Mouse (Mus musculus) cerebellum, adult 9-11 months (tissue): ENCODE measurements around the gene Eapp.
"Not testable (repeated sequence)": the region's sequence is repeated elsewhere in the genome, so short reads cannot be mapped to it uniquely, and the experiment has no call there.

Experiments used
- DNase-seq: peaks from one replicate; pipeline ENCODE4 v3.0.0; 2022

Gene Eapp

DNA sequence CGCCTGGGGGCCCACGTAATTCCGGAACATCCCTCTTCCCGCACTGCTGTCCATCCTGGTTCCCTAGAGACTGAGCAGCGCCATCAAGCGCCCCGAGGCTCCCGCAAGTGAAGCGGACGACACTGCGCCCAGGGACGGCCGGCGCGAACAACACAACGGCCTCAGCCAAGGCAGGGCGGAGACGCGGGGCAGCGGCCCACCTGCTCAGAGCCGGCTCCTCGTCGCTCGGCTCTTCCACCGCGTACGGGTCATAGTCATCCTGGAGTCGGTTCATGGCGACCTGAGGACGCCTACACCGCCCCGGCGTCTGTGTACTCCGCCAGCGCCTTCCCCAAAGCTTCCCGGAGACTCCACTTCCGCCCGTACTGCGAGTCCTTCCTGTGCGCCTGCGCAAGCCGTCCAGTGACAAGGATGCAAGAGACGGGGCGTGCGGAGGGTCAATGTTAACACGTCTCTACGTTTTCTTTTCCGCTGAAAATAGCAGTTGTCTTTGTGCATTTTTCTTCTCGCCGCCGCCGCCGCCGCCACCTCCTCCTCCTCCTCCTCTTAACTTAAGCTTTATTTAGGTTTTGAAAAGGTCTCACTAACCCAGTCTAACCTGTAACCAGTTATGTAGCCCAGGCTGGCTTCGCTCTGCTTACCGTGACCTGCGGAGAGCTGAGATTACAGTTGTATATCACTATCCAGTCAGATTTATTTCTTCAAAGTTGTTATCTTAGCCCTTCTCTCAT, at the start of gene Eapp:
Gene Eapp (minus strand): TSS at position 387 of the 731 bp plus-strand sequence.
- peak; percentile 97 for DNase-seq

- DNase-seq: peak; percentile 58
Measured at GRCm38 (mm10) chr12:54738661-54739243, 43.1 kb upstream of the Eapp start.

DNA sequence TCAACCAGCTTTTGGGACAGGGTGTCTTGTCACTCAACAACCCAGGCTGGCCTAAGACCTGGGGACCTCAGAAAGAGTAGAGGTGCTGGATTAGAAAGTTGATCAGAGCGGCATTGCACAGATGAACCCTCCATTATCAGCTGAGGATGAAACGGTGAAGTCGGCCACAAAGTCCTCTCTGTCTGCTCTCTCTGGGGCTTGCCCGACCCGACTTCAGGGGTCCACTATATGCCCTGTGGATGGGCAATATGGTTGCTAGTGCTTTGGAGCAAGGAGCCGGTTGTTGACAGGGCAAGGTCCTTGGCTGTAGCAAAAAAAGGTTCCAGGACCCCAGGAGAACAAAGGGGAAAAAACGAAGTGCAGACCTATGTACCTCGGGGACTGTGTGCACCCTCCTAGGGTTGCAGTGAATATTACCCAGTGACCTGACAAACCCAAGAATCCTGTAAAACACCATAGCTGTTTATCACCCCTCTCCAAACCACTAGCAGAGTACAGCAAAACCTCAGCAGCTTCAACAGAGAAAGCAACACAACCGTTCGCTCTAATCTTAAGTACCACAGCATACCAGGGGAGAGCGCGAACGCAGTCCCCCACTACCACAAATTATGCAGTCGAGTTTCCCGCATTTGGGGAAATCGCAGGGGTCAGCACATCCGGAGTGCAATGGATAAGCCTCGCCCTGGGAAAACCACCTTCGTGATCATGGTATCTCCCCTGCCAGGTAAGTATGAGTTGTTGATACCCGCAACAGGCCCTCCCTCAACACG, 42.4 kb upstream of the Eapp start:
- not testable (repeated sequence) for DNase-seq

- peak; percentile 50 for DNase-seq
Measured at GRCm38 (mm10) chr12:54734307-54735131, 38.8 kb upstream of the Eapp start.

GRCm38 (mm10) chr12:54729140-54730059, 33.7 kb upstream of the Eapp start:
- DNase-seq: not testable (repeated sequence)

GRCm38 (mm10) chr12:54718871-54719786, 23.4 kb upstream of the Eapp start:
- DNase-seq: not testable (repeated sequence)

DNA sequence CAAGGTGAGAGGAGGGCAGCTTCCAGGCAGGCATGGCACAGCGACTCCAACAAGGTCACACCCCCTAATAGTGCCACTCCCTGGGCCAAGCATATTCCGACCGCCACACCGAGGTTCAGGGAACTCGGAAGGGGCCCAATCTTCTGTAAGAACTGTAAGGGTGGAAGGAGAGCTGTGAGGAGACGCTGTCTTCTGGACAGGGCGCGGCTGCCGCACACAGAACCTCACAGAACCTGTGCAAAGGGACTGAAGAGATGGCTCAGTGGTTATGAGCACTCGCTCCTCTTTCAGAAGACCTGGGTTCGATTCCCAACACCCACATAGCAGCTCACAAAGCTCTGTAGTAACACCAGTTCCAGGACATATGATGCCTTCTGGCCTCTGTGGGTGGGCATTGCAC, 21.8 kb upstream of the Eapp start:
- DNase-seq: peak; percentile 23

DNA sequence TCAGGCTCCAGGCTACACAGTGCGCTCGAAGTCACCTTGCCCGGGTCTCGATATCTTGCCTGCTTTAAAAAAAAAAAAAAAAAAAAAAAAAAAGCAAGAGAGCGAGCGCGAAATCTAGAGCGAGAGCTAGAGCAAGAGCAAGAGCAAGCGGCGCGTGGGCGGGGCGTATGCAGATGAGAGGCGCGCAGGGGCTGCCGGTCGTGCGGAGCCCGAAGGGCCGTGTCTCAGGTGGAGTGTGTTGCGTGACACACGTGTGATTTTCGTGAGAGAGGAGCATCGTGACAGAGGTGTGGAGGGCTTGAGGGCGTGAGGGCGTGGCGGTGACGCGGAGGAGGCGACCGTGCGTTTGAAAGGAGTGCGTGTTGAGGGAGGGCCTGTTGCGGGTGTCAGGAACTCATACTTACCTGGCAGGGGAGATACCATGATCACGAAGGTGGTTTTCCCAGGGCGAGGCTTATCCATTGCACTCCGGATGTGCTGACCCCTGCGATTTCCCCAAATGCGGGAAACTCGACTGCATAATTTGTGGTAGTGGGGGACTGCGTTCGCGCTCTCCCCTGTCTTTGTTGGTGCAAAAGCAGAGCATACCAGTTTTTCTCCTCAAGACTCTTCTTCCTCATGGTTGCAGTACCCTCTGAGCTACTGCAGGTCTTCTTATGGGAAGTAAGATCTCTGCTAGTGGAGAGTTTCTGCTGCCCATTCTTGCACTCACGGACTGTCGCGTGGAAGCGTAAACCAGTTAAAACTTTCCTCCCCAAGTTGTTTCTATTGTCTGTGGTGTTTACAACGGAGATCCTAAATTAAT, 18.3 kb upstream of the Eapp start:
- DNase-seq: peak; percentile 77

DNA sequence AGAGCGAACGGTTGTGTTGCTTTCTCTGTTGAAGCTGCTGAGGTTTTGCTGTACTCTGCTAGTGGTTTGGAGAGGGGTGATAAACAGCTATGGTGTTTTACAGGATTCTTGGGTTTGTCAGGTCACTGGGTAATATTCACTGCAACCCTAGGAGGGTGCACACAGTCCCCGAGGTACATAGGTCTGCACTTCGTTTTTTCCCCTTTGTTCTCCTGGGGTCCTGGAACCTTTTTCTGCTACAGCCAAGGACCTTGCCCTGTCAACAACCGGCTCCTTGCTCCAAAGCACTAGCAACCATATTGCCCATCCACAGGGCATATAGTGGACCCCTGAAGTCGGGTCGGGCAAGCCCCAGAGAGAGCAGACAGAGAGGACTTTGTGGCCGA, 14.8 kb upstream of the Eapp start:
- DNase-seq: peak; percentile 69

GRCm38 (mm10) chr12:54709691-54710493, 14.2 kb upstream of the Eapp start:
- DNase-seq: peak; percentile 13

DNA sequence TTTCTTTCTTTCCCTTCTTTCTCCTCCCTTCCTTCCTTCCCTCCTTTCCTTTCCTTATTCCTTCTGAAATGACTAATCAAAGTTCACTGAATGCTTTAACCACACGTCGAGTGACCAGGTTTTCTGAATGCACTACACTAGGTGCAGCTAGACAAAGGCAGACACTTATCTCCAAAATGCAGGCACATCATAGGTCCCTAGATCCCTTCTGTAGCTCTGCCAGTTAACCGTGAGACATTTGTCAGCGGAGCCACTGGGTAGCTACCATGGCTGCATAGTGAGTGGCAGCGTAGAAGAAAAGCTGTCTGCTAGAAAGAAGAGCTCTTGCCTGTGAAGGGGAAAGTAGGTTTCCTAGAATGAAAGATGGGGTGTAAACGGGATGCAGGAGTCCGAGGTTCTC, 3.7 kb upstream of the Eapp start:
- DNase-seq: no peak

GRCm38 (mm10) chr12:54697791-54698250, 2.1 kb upstream of the Eapp start:
- DNase-seq: peak; percentile 49

- DNase-seq: peak; percentile 61
Measured at GRCm38 (mm10) chr12:54697003-54697597, 1.4 kb upstream of the Eapp start.

- DNase-seq: peak; percentile 95
Measured at GRCm38 (mm10) chr12:54696242-54697002, 725 bp upstream of the Eapp start.

GRCm38 (mm10) chr12:54694847-54695510, 718 bp downstream of the Eapp start:
- DNase-seq: peak; percentile 30

DNA sequence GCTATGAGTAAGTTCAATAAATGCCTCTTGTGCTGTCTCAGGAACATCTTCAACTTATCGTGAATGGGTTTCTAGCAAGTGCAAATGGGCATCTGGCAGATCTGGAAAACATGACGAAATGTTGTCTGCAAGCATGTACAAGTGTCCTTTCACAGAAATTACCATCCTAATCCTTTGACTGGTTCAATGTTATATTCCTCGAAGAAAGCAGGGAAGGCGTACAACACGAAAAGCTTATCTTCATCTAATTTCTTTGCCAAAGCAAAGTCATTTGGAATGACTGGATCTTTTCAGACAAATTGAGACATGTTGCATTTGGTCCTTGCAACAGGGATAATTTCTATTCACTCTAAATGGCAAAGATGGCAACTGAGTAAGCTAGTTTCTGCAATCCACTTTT, 6.6 kb downstream of the Eapp start:
- DNase-seq: no peak

DNA sequence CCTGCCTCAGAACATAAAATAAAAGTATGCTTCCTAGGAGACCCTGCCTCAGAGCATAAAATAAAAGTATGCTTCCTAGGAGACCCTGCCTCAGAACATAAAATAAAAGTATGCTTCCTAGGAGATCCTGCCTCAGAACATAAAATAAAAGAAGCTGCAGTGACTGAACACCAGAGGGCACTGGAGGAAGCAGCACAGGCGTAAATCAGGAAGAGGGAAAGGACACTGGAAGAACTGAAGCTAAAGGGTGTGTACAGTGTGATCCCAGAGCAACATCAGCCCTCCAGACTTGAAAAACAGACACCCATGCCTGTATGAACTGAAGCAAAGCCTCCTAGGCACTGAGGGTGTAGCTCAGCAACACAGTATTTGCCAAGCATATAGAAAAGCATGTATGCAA, 12.5 kb downstream of the Eapp start:
- DNase-seq: no peak
